Mouse (Mus musculus): Measurements from ENCODE around the gene Sipa1l2.

Gene Sipa1l2

DNA sequence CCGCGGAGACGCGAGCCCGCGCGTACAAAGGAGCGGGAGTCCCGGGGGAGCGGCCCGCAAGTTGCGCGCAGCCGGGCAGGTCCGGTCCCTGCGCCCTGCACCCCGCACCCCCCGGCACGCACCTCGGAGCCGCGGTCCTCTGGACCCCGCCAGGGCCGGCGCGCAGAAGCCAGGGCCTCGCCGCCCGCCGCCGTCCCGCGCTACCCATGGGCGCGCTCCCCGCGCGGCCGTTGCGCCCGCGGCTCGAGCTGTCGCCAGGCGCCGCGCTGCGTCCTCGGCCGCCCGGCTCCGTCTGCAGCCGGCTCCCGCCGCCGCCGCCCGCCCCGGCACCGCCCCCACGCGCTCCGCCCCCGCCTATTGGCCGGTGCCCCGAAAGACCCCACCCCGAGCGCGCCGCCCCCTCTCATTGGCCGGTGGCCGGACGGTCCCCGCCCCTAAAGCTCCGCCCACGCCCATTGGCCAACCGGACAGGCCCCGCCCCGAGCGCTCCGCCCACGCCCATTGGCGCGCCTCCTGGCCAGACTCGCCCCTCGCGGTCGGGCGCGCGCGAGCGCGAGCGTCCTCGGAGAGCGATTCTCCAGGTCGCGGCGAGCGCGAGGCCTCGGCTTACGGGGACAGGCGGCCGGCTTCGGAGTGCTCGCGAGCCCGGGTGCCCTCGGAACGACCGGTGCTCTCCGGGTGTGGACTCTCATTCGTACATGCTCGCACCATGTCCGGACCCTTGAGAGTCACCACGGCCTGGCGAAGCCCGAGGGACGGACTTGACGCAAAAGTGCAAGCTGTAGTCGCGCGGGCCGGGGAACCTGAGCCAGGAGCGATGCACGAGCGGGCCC lies at the start of gene Sipa1l2:
Sipa1l2 (minus strand) TSS at position 276 of the 833 bp plus-strand sequence.
- in situ Hi-C loops (cut with MboI; ENCODE audit: low sequenced_read_pairs), result loop anchor here (10.0 kb wide), 1 partner anchor 225 kb away; no protein-coding TSS in a partner anchor

DNA sequence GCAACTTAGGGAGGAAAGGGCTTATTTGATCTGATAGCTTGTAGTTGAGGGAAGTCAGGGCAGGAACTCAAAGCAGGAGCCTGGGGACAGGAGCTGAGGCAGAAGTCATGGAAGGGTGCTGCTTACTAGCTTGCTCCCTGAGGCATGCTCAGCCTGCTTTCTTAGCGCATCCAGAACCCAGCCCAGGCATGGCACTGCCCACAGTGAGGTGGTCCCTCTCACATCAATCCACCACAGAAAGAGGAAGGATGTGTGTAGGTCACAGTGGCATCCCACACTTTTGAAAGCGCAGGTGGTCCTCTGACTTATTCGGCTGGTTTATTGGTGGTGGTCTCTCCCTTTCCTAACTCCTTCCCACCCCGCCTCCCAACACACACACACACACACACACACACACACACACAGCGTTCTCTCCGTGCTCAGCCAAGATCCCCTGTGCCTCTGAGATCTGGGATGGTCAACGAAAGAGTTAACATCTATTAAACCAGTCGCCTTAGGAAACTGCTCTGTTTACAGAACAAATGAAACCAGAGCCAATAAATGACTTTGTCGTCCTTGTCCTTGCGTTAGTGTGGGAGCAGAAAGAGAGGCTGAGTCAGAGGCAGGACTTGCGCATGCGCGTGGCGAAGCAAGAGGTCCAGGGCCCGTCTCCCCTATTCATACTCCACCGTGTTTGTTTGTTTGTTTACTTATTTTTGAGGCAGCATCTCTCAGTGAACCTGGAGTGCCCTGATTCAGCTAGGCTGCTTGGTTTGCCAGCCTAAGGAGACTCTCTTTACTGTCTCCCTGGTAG lies 49.1 kb upstream of the Sipa1l2 start:
- in situ Hi-C loops (cut with MboI; ENCODE audit: low sequenced_read_pairs), result no loop called here

DNA sequence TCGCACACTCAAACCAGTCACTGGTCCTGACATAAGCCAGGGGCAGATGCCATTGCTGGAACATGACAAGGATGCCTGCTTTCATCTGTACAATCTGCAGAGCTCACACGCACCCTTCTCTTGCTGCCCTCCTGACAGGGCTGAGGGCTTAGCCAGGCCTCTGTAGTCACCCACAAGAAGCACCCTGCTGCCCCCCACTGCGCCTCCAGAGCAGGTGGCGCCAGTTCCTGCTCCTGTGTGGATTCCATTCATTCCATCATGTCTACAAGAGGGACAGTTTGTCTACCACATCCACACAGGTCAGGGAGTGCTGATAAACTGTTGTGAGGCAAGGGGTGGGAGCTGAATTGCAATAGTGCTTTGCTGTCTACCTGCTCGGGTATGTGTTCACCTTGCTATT lies 47.3 kb upstream of the Sipa1l2 start:
- in situ Hi-C loops (cut with MboI; ENCODE audit: low sequenced_read_pairs), result no loop called here

DNA sequence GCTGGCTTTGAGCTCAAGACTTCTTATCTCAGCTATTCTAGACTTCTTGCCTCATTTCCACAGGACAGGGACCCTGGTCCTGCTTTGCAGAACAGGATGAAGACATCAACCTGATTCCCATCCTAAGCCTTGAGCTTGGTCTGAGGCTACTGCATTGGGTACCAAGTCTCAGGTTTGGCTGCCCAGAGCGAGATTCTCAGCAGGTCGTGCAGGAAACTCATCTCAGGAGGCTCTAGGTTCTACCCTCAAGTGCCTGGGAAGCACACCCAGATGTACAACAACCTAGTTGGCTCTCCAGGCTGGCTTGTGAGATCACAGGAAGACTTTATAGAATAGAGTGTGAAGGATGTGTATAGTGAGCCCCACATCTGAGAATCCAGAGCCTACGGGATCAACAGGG lies 46.4 kb upstream of the Sipa1l2 start:
- in situ Hi-C loops (cut with MboI; ENCODE audit: low sequenced_read_pairs), result no loop called here

DNA sequence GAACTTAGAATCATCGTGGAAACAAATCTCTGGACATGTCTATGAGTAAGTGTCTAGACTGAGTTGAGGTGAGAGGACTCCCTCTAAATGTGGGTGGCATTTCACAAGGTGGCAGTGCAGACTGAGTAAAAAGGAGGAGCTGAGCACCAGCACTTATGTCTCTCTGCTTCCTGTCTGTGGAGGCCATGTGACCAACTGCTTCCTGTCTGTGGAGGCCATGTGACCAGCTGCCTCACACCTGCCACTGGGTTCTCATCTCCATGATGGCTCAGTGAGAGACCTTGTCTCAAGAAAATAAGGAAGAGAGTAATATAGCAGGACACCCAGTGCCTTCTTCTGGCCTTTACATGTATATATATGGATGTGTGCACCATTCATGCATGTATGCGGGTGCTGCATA lies 43.9 kb upstream of the Sipa1l2 start:
- in situ Hi-C loops (cut with MboI; ENCODE audit: low sequenced_read_pairs), result no loop called here

DNA sequence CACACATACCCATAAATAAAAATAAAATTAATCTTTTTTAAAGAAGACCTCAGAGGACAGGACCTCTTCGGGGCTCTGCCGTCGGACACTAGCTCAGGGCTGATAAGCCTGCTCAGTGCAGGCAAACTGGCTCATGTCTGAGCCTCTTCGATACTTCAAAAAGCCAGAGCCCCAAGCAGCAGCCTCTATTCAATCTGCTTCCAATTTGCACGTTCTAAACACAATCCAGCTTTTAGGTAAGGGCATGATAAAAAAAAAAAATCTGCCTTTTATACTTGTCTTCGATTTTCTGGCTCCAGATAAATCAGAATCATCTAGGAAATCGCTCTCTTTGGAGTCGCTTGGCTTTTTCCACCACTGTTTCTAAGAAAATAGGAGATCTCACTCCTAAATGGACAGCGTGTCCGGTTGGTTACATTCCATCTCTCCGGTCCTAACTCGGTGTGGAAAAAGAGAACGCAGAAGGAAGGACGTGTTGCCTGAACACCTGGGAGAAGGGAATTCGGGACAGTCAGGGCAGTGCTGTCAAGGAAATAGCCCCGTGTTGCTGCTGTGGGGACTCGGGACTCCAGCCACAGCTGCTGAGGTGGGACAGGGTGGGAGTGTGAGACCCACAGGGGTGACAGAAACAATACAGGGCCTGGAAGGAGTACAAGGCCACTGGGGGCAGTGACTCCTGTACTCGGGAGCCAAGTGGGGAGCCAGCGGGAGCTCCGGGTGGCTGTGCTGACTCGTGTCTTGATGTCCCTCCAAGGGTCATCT lies 42.4 kb upstream of the Sipa1l2 start:
- in situ Hi-C loops (cut with MboI; ENCODE audit: low sequenced_read_pairs), result no loop called here

DNA sequence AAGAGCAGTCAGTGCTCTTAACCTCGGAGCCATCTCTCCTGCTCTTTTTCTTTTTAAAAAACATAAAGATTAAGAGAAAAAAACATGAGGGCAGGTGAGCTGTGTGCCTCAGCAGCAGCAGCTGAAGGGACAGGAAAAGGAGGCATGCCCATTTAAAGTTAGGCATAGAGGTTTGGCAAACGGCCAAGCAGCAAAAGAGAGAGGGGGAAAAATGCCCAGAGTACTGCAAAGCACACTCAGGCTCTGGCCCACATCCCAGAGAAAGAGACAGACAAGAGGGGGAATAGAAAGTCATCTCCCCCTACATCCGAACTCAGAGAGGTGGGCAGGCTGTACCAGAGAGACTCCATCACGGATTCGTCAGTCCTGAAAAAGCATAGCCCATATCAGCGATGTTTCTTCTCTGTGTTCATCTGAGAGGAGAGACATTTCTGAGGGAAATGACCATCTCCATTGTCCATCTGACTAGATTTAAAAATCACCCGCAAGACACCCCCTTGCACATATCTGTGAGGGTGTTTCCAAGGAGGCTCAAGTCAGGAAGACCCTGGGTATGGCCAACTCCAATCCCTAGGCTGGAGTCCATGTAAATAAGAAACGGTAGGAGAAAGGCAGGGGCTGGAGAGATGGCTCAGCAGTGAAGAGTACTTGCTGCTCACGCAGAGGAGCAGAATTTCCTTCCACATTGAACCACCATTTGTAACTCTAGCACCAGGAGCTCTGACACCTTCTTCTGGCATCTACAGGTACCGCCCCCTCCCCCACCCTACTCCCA lies 41.6 kb upstream of the Sipa1l2 start:
- in situ Hi-C loops (cut with MboI; ENCODE audit: low sequenced_read_pairs), result no loop called here

DNA sequence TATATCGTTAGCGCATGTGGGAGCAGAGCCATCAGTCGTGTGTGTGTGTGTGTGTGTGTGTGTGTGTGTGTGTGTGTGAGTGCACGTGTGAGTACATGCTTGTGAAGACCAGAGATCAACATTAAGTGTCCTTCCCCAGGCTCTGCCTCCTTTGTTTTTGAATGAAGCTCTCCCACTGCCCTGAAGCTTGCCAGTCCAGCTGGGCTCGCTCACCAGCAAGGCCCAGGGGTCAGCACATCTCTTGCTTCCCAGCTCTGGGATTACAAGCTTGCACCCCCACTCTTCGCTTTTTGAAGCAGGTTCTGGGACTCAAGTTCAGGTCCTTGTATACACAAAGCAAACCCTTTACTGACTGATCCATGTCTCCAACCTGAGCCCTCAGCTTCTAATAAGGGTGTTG lies 40.1 kb upstream of the Sipa1l2 start:
- in situ Hi-C loops (cut with MboI; ENCODE audit: low sequenced_read_pairs), result no loop called here

DNA sequence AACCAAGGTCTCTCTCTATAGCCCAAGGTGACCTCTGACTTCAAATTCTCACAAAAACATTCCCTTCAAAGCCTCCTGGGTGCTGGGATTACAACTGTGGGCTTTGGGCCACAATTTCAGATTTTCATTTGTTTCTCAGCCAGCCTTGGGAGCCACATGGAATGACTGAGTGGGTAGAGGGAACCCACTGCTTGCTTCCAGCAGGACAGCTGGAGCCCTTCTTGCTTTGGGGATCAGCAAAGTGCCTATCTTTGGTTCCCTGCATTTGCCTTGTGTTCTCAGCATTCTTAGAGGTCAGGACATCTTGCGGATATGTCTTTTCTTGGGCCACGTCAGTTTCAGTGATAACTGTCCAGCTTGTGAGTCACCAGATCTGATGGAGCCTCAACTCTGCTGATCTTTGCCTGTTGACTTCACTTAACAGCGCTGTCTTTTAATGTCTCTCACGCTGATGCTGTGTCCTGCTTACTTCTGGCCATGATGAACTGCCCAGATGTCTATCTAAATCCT lies 38.2 kb upstream of the Sipa1l2 start:
- in situ Hi-C loops (cut with MboI; ENCODE audit: low sequenced_read_pairs), result no loop called here

DNA sequence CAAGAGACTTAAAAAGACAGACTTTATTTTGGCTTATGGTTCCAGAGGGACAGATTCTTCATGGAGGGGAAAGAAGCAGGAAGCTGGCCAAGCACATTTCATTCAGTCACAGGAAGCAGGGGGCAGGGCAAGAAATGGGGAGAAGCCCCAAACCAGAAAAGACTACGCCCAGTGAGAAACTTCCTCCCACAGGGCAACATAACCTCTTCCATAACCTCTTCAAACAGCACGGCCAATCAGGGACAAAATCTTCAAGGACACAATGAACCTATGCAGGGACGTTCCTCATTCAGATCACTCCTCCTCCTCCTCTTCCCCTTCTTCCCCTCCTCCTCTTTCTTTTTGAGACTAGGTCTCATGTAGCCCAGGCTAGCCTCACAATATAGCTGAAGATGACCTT lies 37.3 kb upstream of the Sipa1l2 start:
- in situ Hi-C loops (cut with MboI; ENCODE audit: low sequenced_read_pairs), result no loop called here

DNA sequence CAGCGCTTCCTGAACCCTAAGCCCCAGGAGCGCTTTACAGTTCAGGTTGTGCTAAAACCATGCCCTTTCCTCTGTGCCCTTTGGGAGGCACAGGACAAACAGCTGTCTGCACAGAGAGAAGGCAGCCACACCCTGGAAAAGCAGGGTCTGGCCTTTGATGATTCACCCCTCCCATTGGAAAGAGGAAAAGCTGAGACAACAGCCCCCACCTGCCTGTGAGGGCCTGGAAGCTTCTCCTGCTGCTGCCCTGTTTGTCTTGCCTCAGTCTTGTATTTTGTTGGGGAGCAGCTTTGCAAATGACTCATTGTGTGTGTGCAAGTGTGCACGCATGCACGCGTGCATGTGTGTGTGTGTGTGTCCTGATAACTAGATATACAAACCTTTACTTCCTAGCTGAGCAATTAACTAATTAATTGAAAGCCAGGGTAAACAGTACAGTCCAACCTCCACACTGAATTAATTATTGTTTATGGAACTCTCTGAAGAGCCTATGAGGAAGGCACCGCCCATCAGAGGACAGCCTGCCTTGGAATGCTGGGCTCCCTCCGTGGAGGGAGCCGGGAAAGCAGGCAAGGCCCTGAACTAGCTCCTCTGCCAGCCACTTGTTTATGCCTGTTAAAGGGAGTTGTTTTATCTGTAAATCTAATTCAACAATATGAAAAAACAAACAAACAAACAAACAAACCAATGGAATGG lies 35.4 kb upstream of the Sipa1l2 start:
- in situ Hi-C loops (cut with MboI; ENCODE audit: low sequenced_read_pairs), result no loop called here

DNA sequence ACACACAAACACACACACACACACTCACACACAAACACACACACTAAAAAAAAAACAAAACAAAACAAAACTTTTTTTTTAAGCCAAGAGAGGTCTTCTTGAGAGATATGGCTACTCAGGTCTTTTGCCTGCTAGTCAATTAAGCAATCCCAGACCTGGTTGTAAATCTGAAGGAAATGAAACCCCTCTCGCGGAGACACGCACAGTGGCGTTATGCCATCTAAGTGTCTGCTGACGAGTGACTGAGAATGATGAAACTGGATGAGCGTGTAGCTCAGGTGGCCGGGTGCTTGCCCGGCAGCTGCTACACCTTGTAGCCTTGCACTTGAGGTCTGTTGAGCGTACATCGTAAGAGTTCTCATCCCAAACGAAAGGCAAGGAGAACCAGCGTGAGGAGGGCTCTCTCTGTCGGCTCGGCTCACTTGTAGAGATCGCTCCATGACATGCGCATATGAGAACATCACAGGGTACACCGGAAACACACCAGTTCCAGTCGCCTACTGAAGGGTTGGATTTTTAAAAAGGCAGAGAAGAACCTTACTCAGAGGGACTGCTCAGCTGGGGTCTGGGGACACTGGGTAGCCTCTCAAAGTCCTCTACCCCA lies 34.7 kb upstream of the Sipa1l2 start:
- in situ Hi-C loops (cut with MboI; ENCODE audit: low sequenced_read_pairs), result no loop called here

DNA sequence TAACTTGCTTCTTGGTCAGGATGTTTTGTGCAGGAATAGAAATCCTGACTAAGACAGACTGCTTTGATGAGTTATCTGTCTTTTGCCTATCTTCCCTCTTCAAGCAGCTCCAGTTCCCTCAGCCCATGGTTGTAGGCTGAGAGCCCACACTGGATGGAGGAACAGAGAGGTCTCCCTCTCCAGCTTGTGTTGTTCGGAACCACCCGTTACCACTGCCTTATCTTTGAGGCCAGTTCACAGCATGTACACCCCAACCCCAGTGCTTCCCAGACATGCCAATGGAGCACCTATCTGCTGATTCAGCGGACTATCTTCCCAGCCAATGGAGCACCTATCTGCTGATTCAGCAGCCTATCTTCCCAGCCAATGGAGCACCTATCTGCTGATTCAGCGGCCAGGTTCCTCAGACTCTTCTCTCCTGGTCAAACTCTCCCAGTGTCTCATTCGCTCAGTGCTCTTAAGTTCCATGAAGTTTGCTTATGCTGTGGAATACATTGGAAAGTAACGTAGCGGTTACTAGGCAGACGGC lies 33.8 kb upstream of the Sipa1l2 start:
- in situ Hi-C loops (cut with MboI; ENCODE audit: low sequenced_read_pairs), result no loop called here

DNA sequence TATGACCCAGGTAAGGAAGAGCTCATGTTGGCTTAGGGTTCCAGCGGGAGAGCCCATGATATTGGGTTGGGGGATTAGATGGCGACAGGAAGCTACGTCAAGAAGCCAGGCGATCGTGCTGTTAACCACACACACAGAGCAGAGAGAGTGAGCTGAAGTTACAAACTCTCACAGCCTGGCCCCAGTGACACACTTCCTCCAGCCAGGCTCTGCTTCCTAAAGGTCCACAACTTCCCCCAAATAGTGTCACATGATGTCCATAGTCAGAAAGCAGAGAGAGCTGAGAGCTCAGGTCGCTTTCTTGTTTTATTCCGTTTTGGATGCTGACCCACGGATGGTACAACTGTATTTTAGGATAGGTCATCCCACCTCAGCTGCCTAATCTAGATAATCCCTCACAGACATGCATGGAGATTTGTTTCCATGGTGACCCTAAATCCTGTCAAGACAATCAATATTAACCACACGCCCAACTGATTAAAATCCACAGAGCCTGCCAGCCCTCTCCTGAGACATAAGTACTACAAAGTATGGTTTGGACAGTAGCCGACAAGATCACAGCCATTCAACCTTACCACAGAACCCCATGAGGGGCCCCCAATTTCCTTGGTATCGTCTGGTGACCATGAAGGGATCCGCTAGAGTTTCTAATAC lies 30.6 kb upstream of the Sipa1l2 start:
- in situ Hi-C loops (cut with MboI; ENCODE audit: low sequenced_read_pairs), result no loop called here

DNA sequence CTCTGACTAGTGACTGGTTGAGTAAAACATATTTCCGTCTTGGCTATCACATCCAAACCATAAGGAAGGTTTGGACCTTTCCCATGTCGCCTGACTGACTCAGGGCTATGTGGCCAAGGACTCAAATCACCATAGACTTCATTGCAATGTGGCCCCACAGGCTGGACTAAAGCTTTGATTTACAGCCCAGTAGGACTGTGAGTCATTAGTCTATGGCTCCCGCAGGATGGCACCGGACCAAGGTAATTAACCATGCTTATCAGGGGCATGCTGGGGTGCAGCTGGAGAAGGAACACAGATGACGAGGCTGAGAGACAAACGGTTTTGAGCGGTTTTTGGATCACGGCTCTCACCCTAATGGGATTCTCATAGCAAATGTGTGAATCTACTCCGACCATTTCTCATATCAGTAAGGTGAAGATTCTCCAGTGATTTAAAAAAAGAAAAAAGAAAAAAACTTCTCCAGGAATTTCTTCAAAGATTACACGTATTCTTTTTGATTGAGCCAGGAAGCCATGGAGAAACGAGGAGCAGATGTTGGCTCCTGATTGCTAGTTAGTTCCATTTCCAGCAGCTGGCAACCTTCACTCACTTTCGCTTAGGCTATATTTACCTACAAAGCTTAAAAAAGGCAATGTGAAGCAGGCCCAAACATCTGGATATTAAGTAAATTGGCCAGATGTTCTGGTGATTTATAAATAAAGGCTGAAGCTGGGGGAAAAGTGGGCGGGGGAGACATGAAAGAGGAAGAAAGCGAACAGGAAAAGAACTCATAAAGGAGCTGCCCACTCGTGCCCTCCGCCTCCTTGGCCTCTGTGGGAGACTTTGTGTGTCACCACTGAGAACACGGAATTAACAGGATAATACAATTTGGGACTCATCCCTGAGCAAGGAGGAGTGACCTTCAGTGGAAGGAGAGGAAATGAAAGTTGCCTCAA lies 26.2 kb upstream of the Sipa1l2 start:
- in situ Hi-C loops (cut with MboI; ENCODE audit: low sequenced_read_pairs), result loop anchor here (25.0 kb wide), 2 partner anchors 266 to 409 kb away; no protein-coding TSS in a partner anchor

DNA sequence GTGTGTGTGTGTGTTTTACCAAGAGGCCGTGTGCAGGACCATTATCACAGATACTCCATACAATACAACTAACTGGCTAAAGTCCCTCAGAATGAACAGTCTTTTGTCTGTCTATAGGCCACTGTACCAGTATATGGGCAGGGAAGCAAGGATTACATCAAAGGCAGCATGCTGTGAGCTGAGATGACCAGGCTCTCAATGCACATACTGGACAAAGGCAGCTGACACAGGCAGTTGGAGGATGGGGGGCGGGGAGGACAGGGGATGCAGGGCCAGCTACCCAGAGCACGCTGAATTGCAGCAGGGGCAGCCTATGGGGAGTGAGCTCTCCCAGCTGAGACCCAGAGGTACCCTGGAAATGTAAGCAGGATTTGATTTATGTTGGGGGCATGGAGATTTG lies 20.8 kb upstream of the Sipa1l2 start:
- in situ Hi-C loops (cut with MboI; ENCODE audit: low sequenced_read_pairs), result loop anchor here (25.0 kb wide), 2 partner anchors 272 to 403 kb away; no protein-coding TSS in a partner anchor

DNA sequence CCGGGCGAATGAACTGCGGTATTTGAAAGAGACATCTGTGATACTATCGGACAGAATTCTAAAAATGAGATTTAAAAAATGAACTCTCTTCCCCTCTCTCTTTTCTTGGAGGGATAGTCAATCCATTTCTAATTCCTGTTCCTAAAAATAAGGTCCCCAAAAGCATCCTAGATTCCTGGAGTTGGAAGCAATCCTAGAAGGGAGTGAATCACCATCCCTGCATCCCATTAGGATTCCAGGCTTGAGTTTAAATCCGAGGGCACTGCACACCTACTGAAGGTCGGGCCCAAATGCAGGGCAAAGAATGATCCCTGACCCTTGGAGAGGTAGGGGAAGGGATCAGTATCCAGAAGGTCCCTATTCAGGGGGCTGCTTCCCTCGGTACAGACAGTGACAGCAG lies 17.0 kb upstream of the Sipa1l2 start:
- in situ Hi-C loops (cut with MboI; ENCODE audit: low sequenced_read_pairs), result loop anchor here (25.0 kb wide), 2 partner anchors 276 to 399 kb away; no protein-coding TSS in a partner anchor

Measured in CH12F3 (cell line).